Mouse (Mus musculus): Measurements from ENCODE around the gene Adipor2. TPM values are rescaled to one million over a fixed set of nuclear protein-coding genes. Genes with fewer than 3 reads are reported as not detected.

Gene Adipor2
- polyA plus RNA-seq, 1 experiment: 111 TPM

GRCm38 (mm10) chr6:119430508-119430907, 13.0 kb upstream of the Adipor2 start:
- no peak overlapping the region for H3K9ac ChIP-seq (ENCODE audit: low read depth, poor library complexity, severe bottlenecking)
- peak; percentile 29 for TF ChIP-seq CTCF (IDR thresholded peaks at IDR 0.05; ENCODE audit: low read depth, low read length)
- no peak for TF ChIP-seq POLR2A (IDR thresholded peaks at IDR 0.05; ENCODE audit: insufficient read depth, low read length)
- H3K9me3 ChIP-seq (replicated peaks; ENCODE audit: control insufficient read depth, insufficient read depth, low read length, poor library complexity, severe bottlenecking): no peaks in the 10 kb centered on the region
- no peaks in the 10 kb centered on the region for H3K36me3 ChIP-seq (ENCODE audit: control insufficient read depth, insufficient read depth, low read length, poor library complexity, severe bottlenecking)
- no peaks in the 10 kb centered on the region for H3K27me3 ChIP-seq (ENCODE audit: control insufficient read depth, insufficient read depth, low read length, poor library complexity, severe bottlenecking)
- H3K27ac ChIP-seq (ENCODE audit: insufficient read depth, low read length): no peak overlapping the region
- H3K4me1 ChIP-seq (ENCODE audit: control insufficient read depth, insufficient read depth, low read length): peaks cover 1% of the 10 kb centered on the region
- H3K4me3 ChIP-seq (ENCODE audit: low read depth, low read length): no peak overlapping the region

DNA sequence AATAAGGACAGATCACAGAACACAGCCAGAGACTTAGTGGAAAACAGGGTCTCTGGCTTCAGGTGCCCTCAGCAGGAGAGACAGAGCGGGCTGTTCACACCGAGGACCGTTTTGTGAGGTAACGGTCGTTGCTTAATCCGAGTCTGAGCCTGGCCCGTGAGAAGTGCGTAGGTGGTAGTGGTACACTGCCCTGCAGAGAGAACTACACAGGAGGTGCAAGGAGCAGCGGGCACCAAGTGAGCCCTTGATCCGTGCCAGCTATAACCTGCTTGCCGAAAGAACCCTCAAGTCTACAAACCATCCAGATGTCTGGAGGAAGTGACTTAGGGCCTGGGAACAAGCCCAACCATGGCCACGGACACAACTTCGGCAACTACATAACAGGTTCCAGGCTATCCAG, 11.8 kb upstream of the Adipor2 start:
- TF ChIP-seq EP300 (IDR thresholded peaks at IDR 0.05; ENCODE audit: insufficient read depth, low read depth, low read length): no peak
- no peak for TF ChIP-seq POLR2A (IDR thresholded peaks at IDR 0.05; ENCODE audit: insufficient read depth, low read length)
- TF ChIP-seq CTCF (IDR thresholded peaks at IDR 0.05; ENCODE audit: low read depth, low read length): no peak
- H3K4me3 ChIP-seq (ENCODE audit: low read depth, low read length): no peak overlapping the region
- H3K27ac ChIP-seq (ENCODE audit: insufficient read depth, low read length): no peak overlapping the region
- no peaks in the 10 kb centered on the region for H3K36me3 ChIP-seq (ENCODE audit: control insufficient read depth, insufficient read depth, low read length, poor library complexity, severe bottlenecking)
- H3K27me3 ChIP-seq (ENCODE audit: control insufficient read depth, insufficient read depth, low read length, poor library complexity, severe bottlenecking): no peaks in the 10 kb centered on the region
- H3K9me3 ChIP-seq (replicated peaks; ENCODE audit: control insufficient read depth, insufficient read depth, low read length, poor library complexity, severe bottlenecking): no peaks in the 10 kb centered on the region
- peaks cover 1% of the 10 kb centered on the region for H3K4me1 ChIP-seq (ENCODE audit: control insufficient read depth, insufficient read depth, low read length)
- H3K9ac ChIP-seq (ENCODE audit: low read depth, poor library complexity, severe bottlenecking): no peak overlapping the region

GRCm38 (mm10) chr6:119428611-119429010, 11.1 kb upstream of the Adipor2 start:
- Histone ChIP-seq H3K27me3 (ENCODE audit: control insufficient read depth, insufficient read depth, low read length, poor library complexity, severe bottlenecking) (no peaks in the 10 kb centered on the region), H3K4me3 (ENCODE audit: low read depth, low read length) (no peak overlapping the region), H3K27ac (ENCODE audit: insufficient read depth, low read length) (no peak overlapping the region), H3K4me1 (ENCODE audit: control insufficient read depth, insufficient read depth, low read length) (peaks cover 1% of the 10 kb centered on the region), H3K9ac (ENCODE audit: low read depth, poor library complexity, severe bottlenecking) (no peak overlapping the region), H3K9me3 (replicated peaks; ENCODE audit: control insufficient read depth, insufficient read depth, low read length, poor library complexity, severe bottlenecking) (no peaks in the 10 kb centered on the region), H3K36me3 (ENCODE audit: control insufficient read depth, insufficient read depth, low read length, poor library complexity, severe bottlenecking) (no peaks in the 10 kb centered on the region)
- peak; percentile 18 for TF ChIP-seq CTCF (IDR thresholded peaks at IDR 0.05; ENCODE audit: low read depth, low read length)
- no peak for TF ChIP-seq POLR2A (IDR thresholded peaks at IDR 0.05; ENCODE audit: insufficient read depth, low read length)

- H3K4me3 ChIP-seq (ENCODE audit: low read depth, low read length): no peak overlapping the region
- TF ChIP-seq POLR2A (IDR thresholded peaks at IDR 0.05; ENCODE audit: insufficient read depth, low read length) (no peak), CTCF (IDR thresholded peaks at IDR 0.05; ENCODE audit: low read depth, low read length) (no peak)
- peaks cover 5% of the 10 kb centered on the region for H3K4me1 ChIP-seq (ENCODE audit: control insufficient read depth, insufficient read depth, low read length)
- H3K27ac ChIP-seq (ENCODE audit: insufficient read depth, low read length): peak overlapping the region; percentile 1
- peak overlapping the region; percentile 19; the same call in 1 of the 2 replicates for H3K9ac ChIP-seq (ENCODE audit: low read depth, poor library complexity, severe bottlenecking)
- no peaks in the 10 kb centered on the region for H3K36me3 ChIP-seq (ENCODE audit: control insufficient read depth, insufficient read depth, low read length, poor library complexity, severe bottlenecking)
- no peaks in the 10 kb centered on the region for H3K27me3 ChIP-seq (ENCODE audit: control insufficient read depth, insufficient read depth, low read length, poor library complexity, severe bottlenecking)
- no peaks in the 10 kb centered on the region for H3K9me3 ChIP-seq (replicated peaks; ENCODE audit: control insufficient read depth, insufficient read depth, low read length, poor library complexity, severe bottlenecking)
These were observed 3.5 kb upstream of the Adipor2 start for GRCm38 (mm10) chr6:119421001-119421400.

DNA sequence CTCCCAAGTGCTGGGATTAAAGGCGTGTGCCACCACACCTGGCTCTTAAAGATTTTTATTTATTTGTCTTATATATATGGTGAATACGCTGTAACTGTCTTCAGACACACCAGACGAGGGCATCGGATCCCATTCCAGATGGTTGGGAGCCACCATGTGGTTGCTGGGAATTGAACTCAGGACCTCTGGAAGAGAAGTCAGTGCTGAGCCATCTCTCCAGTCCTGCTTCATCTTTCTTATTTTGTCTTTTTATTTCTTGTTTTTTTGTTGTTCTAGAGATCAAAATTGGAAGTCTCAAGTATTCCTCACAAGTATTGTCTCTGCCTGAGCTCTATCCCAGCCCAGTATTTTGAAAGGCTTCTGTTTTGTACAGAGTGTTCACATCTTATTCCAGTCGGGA, 2.9 kb upstream of the Adipor2 start:
- H3K4me1 ChIP-seq (ENCODE audit: control insufficient read depth, insufficient read depth, low read length): peaks cover 5% of the 10 kb centered on the region
- no peak overlapping the region for H3K9ac ChIP-seq (ENCODE audit: low read depth, poor library complexity, severe bottlenecking)
- no peak overlapping the region for H3K4me3 ChIP-seq (ENCODE audit: low read depth, low read length)
- peak; percentile 10 for TF ChIP-seq CTCF (IDR thresholded peaks at IDR 0.05; ENCODE audit: low read depth, low read length)
- no peak for TF ChIP-seq POLR2A (IDR thresholded peaks at IDR 0.05; ENCODE audit: insufficient read depth, low read length)
- TF ChIP-seq EP300 (IDR thresholded peaks at IDR 0.05; ENCODE audit: insufficient read depth, low read depth, low read length): no peak
- no peaks in the 10 kb centered on the region for H3K27me3 ChIP-seq (ENCODE audit: control insufficient read depth, insufficient read depth, low read length, poor library complexity, severe bottlenecking)
- H3K36me3 ChIP-seq (ENCODE audit: control insufficient read depth, insufficient read depth, low read length, poor library complexity, severe bottlenecking): no peaks in the 10 kb centered on the region
- H3K27ac ChIP-seq (ENCODE audit: insufficient read depth, low read length): peak overlapping the region; percentile 1
- H3K9me3 ChIP-seq (replicated peaks; ENCODE audit: control insufficient read depth, insufficient read depth, low read length, poor library complexity, severe bottlenecking): no peaks in the 10 kb centered on the region

DNA sequence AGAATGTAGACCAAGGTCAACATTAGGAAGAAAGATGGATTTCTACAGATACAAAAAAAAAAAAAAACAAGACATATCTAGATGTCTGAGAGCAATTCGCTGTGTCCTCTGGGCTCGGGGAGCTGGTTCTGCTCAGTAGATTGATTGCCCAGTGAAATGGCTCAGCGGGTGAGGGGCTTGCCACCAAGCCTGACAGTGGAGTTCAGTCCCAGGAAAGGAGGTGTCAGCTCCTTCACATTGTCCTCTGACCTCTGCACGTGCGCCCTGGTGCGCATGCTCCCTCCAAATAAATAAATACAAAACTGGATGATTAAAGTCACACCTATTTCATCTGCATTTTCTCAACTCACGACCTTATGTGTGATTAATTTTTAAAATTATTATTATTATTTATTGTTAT, 1.9 kb upstream of the Adipor2 start:
- H3K4me1 ChIP-seq (ENCODE audit: control insufficient read depth, insufficient read depth, low read length): peaks cover 5% of the 10 kb centered on the region
- no peaks in the 10 kb centered on the region for H3K36me3 ChIP-seq (ENCODE audit: control insufficient read depth, insufficient read depth, low read length, poor library complexity, severe bottlenecking)
- TF ChIP-seq CTCF (IDR thresholded peaks at IDR 0.05; ENCODE audit: low read depth, low read length) (no peak), EP300 (IDR thresholded peaks at IDR 0.05; ENCODE audit: insufficient read depth, low read depth, low read length) (peak; percentile 87)
- no peak overlapping the region for H3K4me3 ChIP-seq (ENCODE audit: low read depth, low read length)
- H3K9me3 ChIP-seq (replicated peaks; ENCODE audit: control insufficient read depth, insufficient read depth, low read length, poor library complexity, severe bottlenecking): no peaks in the 10 kb centered on the region
- no peaks in the 10 kb centered on the region for H3K27me3 ChIP-seq (ENCODE audit: control insufficient read depth, insufficient read depth, low read length, poor library complexity, severe bottlenecking)
- H3K9ac ChIP-seq (ENCODE audit: low read depth, poor library complexity, severe bottlenecking): no peak overlapping the region
- H3K27ac ChIP-seq (ENCODE audit: insufficient read depth, low read length): peak overlapping the region; percentile 94
